Mouse (Mus musculus) heart, postnatal 0 days (tissue): ENCODE results near the gene Slc5a10.

Source experiments
- CTCF ChIP-seq: IDR thresholded peaks from 2 replicates; pipeline ENCODE4 v1.5.1; 2016; ENCODE audit warnings: antibody characterized with exemption, control low read depth, low read depth
- EP300 ChIP-seq: IDR thresholded peaks from 2 replicates; pipeline ENCODE4 v1.6.1; 2016; ENCODE audit warnings: antibody characterized with exemption, low read depth

- no peak for TF ChIP-seq CTCF
- no peak for TF ChIP-seq EP300
Observed at GRCm38 (mm10) chr11:61683907-61684731, 36.5 kb downstream of the Slc5a10 start, which contains the start of gene Fam83g.
